Mouse (Mus musculus) neural tube, embryonic 11.5 days (tissue): ENCODE measurements around the gene Hnrnph1. TPM values are rescaled to one million over a fixed set of nuclear protein-coding genes. Genes with fewer than 3 reads are reported as not detected.

Source experiments
- ATAC-seq: fragments of 200-750 bp; cut with Nextera tagmentation; 2 replicates; pipeline ENCODE4 v1.8.0; 2017; ENCODE audit warnings: moderate number of reproducible peaks, mild to moderate bottlenecking, moderate TSS enrichment, moderate library complexity; ENCODE audit not compliant: insufficient read depth, low FRiP score, low TSS enrichment
- DNase-seq: peaks from one replicate; pipeline ENCODE4 v3.0.0-alpha.2; 2015; ENCODE audit warnings: low spot score
- H3K27ac ChIP-seq: fragments of 300-500 bp; sonication (generic); 2 replicates; pipeline ENCODE4 v1.5.1; 2014; ENCODE audit warnings: low read depth, mild to moderate bottlenecking, low read length
- H3K27me3 ChIP-seq: fragments of 300-500 bp; sonication (generic); 2 replicates; pipeline ENCODE4 v1.6.1; 2014; ENCODE audit warnings: mild to moderate bottlenecking, low read length, mixed read lengths; ENCODE audit not compliant: control insufficient read depth, insufficient read depth
- H3K36me3 ChIP-seq: fragments of 300-500 bp; sonication (generic); 2 replicates; pipeline ENCODE4 v1.6.1; 2014; ENCODE audit warnings: mild to moderate bottlenecking, low read length, moderate library complexity, mixed read lengths; ENCODE audit not compliant: control insufficient read depth, insufficient read depth
- H3K4me1 ChIP-seq: fragments of 300-500 bp; sonication (generic); 2 replicates; pipeline ENCODE4 v1.6.1; 2014; ENCODE audit warnings: low read length, mixed read lengths; ENCODE audit not compliant: control insufficient read depth, insufficient read depth
- H3K4me2 ChIP-seq: fragments of 300-500 bp; sonication (generic); 2 replicates; pipeline ENCODE4 v1.6.1; 2014; ENCODE audit warnings: low read depth, mild to moderate bottlenecking, moderate library complexity
- H3K4me3 ChIP-seq: fragments of 300-500 bp; sonication (generic); 2 replicates; pipeline ENCODE4 v1.5.1; 2014; ENCODE audit warnings: low read depth, low read length
- H3K9ac ChIP-seq: fragments of 300-500 bp; sonication (generic); 2 replicates; pipeline ENCODE4 v1.6.1; 2014; ENCODE audit warnings: mild to moderate bottlenecking, low read length
- H3K9me3 ChIP-seq: fragments of 300-500 bp; sonication (generic); 2 replicates; pipeline ENCODE4 v1.6.1; 2016; ENCODE audit warnings: low read length; ENCODE audit not compliant: control insufficient read depth
- WGBS: fragments of 180-500 bp; shearing (Covaris S2); extraction: QIAGEN DNeasy Blood & Tissue Kit; methylation state at CpG from one replicate; pipeline ENCODE4 v1.1.7; 2014; 5-methylcytosine and 5-hydroxymethylcytosine counted together
- microRNA counts: library from miRNA; unstranded; fragments of <30 nt; microRNA quantifications from one replicate; lab custom pipeline; 2015
- microRNA-seq: library from miRNA; unstranded; fragments of <30 nt; microRNA quantifications from one replicate; pipeline ENCODE4, GENCODE M21; 2016
- polyA plus RNA-seq: library from polyadenylated mRNA; unstranded; fragments of >200 nt; fragmentation: Nextera tagmentation; extraction: Ambion mirVana; gene quantifications from 2 replicates; pipeline ENCODE4 v1.2.1, GENCODE M21; 2014

The Hnrnph1 gene
- polyA plus RNA-seq, 1 experiment from 2014 or later: 876 TPM

- Histone ChIP-seq H3K9ac (peak overlapping the region; percentile 91), H3K9me3 (no peaks in the 10 kb centered on the region), H3K36me3 (no peaks in the 10 kb centered on the region), H3K4me1 (peaks cover 5% of the 10 kb centered on the region; the same call in 1 of the 2 replicates), H3K27me3 (no peaks in the 10 kb centered on the region), H3K27ac (peak overlapping the region; percentile 92), H3K4me2 (peak overlapping the region; percentile 64), H3K4me3 (peak overlapping the region; percentile 72)
- 27% methylated on average over 27 of the region's 32 CpGs for WGBS
- ATAC-seq: peak; percentile 79
- peak; percentile 25 for DNase-seq
Observed at GRCm38 (mm10) chr11:50431134-50432068, 54.6 kb downstream of the Hnrnph1 start.

GRCm38 (mm10) chr11:50432069-50432440, 55.3 kb downstream of the Hnrnph1 start:
- Histone ChIP-seq H3K27me3 (no peaks in the 10 kb centered on the region), H3K4me1 (peaks cover 5% of the 10 kb centered on the region; the same call in 1 of the 2 replicates), H3K4me2 (no peak overlapping the region), H3K4me3 (no peak overlapping the region), H3K9me3 (no peaks in the 10 kb centered on the region), H3K27ac (no peak overlapping the region), H3K9ac (no peak overlapping the region), H3K36me3 (no peaks in the 10 kb centered on the region)
- DNase-seq: no peak
- WGBS: 93% methylated on average over 3 of the region's 3 CpGs
- no peak for ATAC-seq

DNA sequence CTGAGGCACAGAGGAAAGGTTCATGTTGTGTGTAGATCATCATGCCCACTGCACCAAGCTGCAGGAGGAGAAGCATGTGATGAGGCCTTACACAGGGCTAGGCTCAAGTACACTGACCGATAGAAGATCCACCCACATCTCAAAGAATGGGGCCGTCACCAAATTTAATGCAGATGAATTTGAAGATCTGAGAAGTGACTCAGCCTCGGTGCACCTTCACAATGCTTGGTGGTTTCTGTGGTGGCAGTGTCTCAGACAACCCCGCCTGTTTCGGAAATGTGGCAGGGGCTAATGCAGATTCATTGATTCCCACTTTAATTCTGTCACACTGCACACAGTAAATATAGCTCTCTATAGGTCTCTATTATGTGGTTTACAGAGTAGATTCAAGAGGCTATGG, 56.1 kb downstream of the Hnrnph1 start:
- peaks cover 5% of the 10 kb centered on the region; the same call in 1 of the 2 replicates for H3K4me1 ChIP-seq
- H3K27ac ChIP-seq: no peak overlapping the region
- ATAC-seq: no peak
- no peak for DNase-seq
- no peaks in the 10 kb centered on the region for H3K27me3 ChIP-seq
- H3K36me3 ChIP-seq: no peaks in the 10 kb centered on the region
- H3K4me2 ChIP-seq: no peak overlapping the region
- H3K4me3 ChIP-seq: no peak overlapping the region
- no peak overlapping the region for H3K9ac ChIP-seq
- no peaks in the 10 kb centered on the region for H3K9me3 ChIP-seq
- WGBS: 87% methylated on average over 5 of the region's 5 CpGs

MicroRNAs encoded within 50 kb of the gene (microRNA counts, 519-probe panel; counts per million panel counts)
- 4,356 counts per million, percentile 80 among the panel's probes with 10 or more counts for microRNA mmu-miR-804 (lab: Ali Mortazavi, UCI)

Small RNA genes lying within 50 kb of the gene (microRNA-seq; reads per million reads assigned to microRNA genes)
- not detected for gene Mir804

Other genes starting within 250 kb of the Hnrnph1 start
- gene Tbc1d9b, start 245.6 kb upstream of the Hnrnph1 start, polyA plus RNA-seq: 33.1 and 34.7 TPM in 2 replicates
- gene Mrnip, start 202.5 kb upstream of the Hnrnph1 start, polyA plus RNA-seq: 23.7 and 24.9 TPM in 2 replicates
- gene Sqstm1, start 166.2 kb upstream of the Hnrnph1 start, polyA plus RNA-seq: 185 and 210 TPM in 2 replicates
- 23.2 and 25.1 TPM in 2 replicates for gene Mgat4b, start 166.1 kb upstream of the Hnrnph1 start, polyA plus RNA-seq
- 0.64 and 1.2 TPM in 2 replicates for gene Ltc4s, start 138.4 kb upstream of the Hnrnph1 start, polyA plus RNA-seq
- gene Maml1, start 84.7 kb upstream of the Hnrnph1 start, polyA plus RNA-seq: 10.7 and 11.1 TPM in 2 replicates
- 240 and 252 TPM in 2 replicates for gene Canx, start 51.3 kb upstream of the Hnrnph1 start, polyA plus RNA-seq
- gene Cby3, start 22.5 kb upstream of the Hnrnph1 start, polyA plus RNA-seq: not detected in 2 replicates
- gene Rufy1, start 54.1 kb downstream of the Hnrnph1 start, polyA plus RNA-seq: 26.0 and 28.0 TPM in 2 replicates
- 1.1 and 2.1 TPM in 2 replicates for gene Adamts2, start 225.1 kb downstream of the Hnrnph1 start, polyA plus RNA-seq